Mouse (Mus musculus): Measurements from ENCODE around the gene Nol4l.

The Nol4l gene

GRCm38 (mm10) chr2:153529931-153530766, at the start of gene Nol4l:
Nol4l (minus strand) TSS chr2:153529971.
- DNase-seq: peak; percentile 51 to 67

GRCm38 (mm10) chr2:153577122-153577521, 47.4 kb upstream of the Nol4l start:
- no peak for DNase-seq

- no peak for DNase-seq
Measured at GRCm38 (mm10) chr2:153576150-153576549, 46.4 kb upstream of the Nol4l start.

GRCm38 (mm10) chr2:153575554-153575953, 45.8 kb upstream of the Nol4l start:
- no peak for DNase-seq

- DNase-seq: no peak
Measured at GRCm38 (mm10) chr2:153573101-153573500, 43.3 kb upstream of the Nol4l start.

- DNase-seq: no peak
Measured at GRCm38 (mm10) chr2:153568541-153568940, 38.8 kb upstream of the Nol4l start.

- DNase-seq: no peak
Measured at GRCm38 (mm10) chr2:153568013-153568412, 38.2 kb upstream of the Nol4l start.

GRCm38 (mm10) chr2:153564343-153564742, 34.6 kb upstream of the Nol4l start:
- DNase-seq: no peak

- DNase-seq: peak in 1 of 2 experiments; percentile 35
Measured at GRCm38 (mm10) chr2:153561564-153561963, 31.8 kb upstream of the Nol4l start.

GRCm38 (mm10) chr2:153560664-153561541, 31.1 kb upstream of the Nol4l start:
- DNase-seq: peak; percentile 62 to 75

- DNase-seq: no peak
Measured at GRCm38 (mm10) chr2:153559613-153560152, 29.9 kb upstream of the Nol4l start.

GRCm38 (mm10) chr2:153558464-153558863, 28.7 kb upstream of the Nol4l start:
- DNase-seq: no peak

GRCm38 (mm10) chr2:153557259-153557658, 27.5 kb upstream of the Nol4l start:
- DNase-seq: no peak

GRCm38 (mm10) chr2:153556208-153556607, 26.4 kb upstream of the Nol4l start:
- no peak for DNase-seq

- no peak for DNase-seq
Measured at GRCm38 (mm10) chr2:153554543-153554942, 24.8 kb upstream of the Nol4l start.

- DNase-seq: no peak
Measured at GRCm38 (mm10) chr2:153549486-153549885, 19.7 kb upstream of the Nol4l start.

- no peak for DNase-seq
Measured at GRCm38 (mm10) chr2:153548221-153548923, 18.6 kb upstream of the Nol4l start.

- DNase-seq: no peak
Measured at GRCm38 (mm10) chr2:153547633-153548032, 17.9 kb upstream of the Nol4l start.

- DNase-seq: no peak
Measured at GRCm38 (mm10) chr2:153546972-153547371, 17.2 kb upstream of the Nol4l start.

GRCm38 (mm10) chr2:153546471-153546870, 16.7 kb upstream of the Nol4l start:
- peak; percentile 49 to 71 for DNase-seq

GRCm38 (mm10) chr2:153544771-153545170, 15.0 kb upstream of the Nol4l start:
- no peak for DNase-seq

GRCm38 (mm10) chr2:153543911-153544730, 14.3 kb upstream of the Nol4l start:
- DNase-seq: no peak
